Mouse (Mus musculus) midbrain, embryonic 16.5 days (tissue): ENCODE data around the gene B4galnt1. TPM values are rescaled to one million over a fixed set of nuclear protein-coding genes. Genes with fewer than 3 reads are reported as not detected.

ENCODE experiments used
- ATAC-seq: fragments of 200-750 bp; cut with Nextera tagmentation; 2 replicates; pipeline ENCODE4 v1.8.0; 2017; ENCODE audit warnings: moderate TSS enrichment
- H3K27ac ChIP-seq: fragments of 300-500 bp; sonication (generic); 2 replicates; pipeline ENCODE4 v1.5.1; 2014; ENCODE audit warnings: mild to moderate bottlenecking, low read length, mixed read lengths
- H3K27me3 ChIP-seq: fragments of 300-500 bp; sonication (generic); 2 replicates; pipeline ENCODE4 v1.6.1; 2014; ENCODE audit warnings: low read depth, low read length, mixed read lengths; ENCODE audit not compliant: control insufficient read depth, insufficient read depth
- H3K36me3 ChIP-seq: fragments of 300-500 bp; sonication (generic); 2 replicates; pipeline ENCODE4 v1.6.1; 2014; ENCODE audit warnings: mild to moderate bottlenecking, low read length, moderate library complexity, mixed read lengths; ENCODE audit not compliant: control insufficient read depth, insufficient read depth
- H3K4me1 ChIP-seq: fragments of 300-500 bp; sonication (generic); 2 replicates; pipeline ENCODE4 v1.6.1; 2014; ENCODE audit warnings: mild to moderate bottlenecking, low read length, mixed read lengths; ENCODE audit not compliant: control insufficient read depth, insufficient read depth
- H3K4me2 ChIP-seq: fragments of 300-500 bp; sonication (generic); 2 replicates; pipeline ENCODE4 v1.6.1; 2014; ENCODE audit warnings: mild to moderate bottlenecking, low read length, mixed read lengths
- H3K4me3 ChIP-seq: fragments of 300-500 bp; sonication (generic); 2 replicates; pipeline ENCODE4 v1.5.1; 2014; ENCODE audit warnings: low read depth, mild to moderate bottlenecking, low read length, moderate library complexity, mixed read lengths
- H3K9ac ChIP-seq: fragments of 300-500 bp; sonication (generic); 2 replicates; pipeline ENCODE4 v1.6.1; 2014; ENCODE audit warnings: low read depth, low read length, mixed read lengths
- H3K9me3 ChIP-seq: fragments of 300-500 bp; sonication (generic); replicated peaks from 2 replicates; pipeline ENCODE4 v1.6.1; 2014; ENCODE audit warnings: mild to moderate bottlenecking, low read length, mixed read lengths; ENCODE audit not compliant: control insufficient read depth, poor library complexity, severe bottlenecking
- WGBS: fragments of 180-500 bp; shearing (Covaris S2); extraction: QIAGEN DNeasy Blood & Tissue Kit; methylation state at CpG from one replicate; pipeline ENCODE4 v1.1.7; 2014; 5-methylcytosine and 5-hydroxymethylcytosine counted together
- polyA plus RNA-seq: library from polyadenylated mRNA; unstranded; fragments of >200 nt; fragmentation: Nextera tagmentation; extraction: Ambion mirVana; gene quantifications from 2 replicates; pipeline ENCODE4 v1.2.1, GENCODE M21; 2015

The B4galnt1 gene
- polyA plus RNA-seq, 1 experiment from 2014 or later: 71.7 TPM

DNA sequence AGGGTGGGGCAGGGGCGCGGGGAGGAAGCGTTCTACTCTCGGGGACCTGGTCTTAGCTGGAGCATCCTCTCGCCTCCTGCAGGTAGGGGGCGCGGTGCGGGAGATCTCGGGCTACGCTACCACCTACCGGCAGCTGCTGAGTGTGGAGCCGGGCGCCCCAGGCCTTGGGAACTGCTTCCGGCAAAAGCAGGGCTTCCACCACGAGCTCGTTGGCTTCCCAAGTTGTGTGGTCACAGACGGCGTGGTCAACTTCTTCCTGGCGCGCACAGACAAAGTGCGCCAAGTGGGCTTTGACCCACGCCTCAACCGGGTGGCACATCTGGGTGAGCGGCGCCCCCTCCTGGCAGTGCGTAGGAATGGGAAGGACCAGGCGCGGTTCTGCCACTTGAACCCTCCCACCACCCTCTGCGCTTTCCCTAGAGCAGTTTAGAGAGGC, 5.8 kb downstream of the B4galnt1 start:
- Histone ChIP-seq H3K4me1 (peaks cover 21% of the 10 kb centered on the region), H3K4me3 (peak overlapping the region; percentile 9), H3K36me3 (peaks cover 10% of the 10 kb centered on the region; the same call in 1 of the 2 replicates), H3K27ac (no peak overlapping the region), H3K27me3 (peaks cover 17% of the 10 kb centered on the region), H3K4me2 (peak overlapping the region; percentile 39), H3K9ac (no peak overlapping the region), H3K9me3 (no peaks in the 10 kb centered on the region)
- 2% methylated on average over 29 of the region's 29 CpGs for whole genome bisulfite sequencing
- ATAC-seq: 0 out of 2 replicates have a peak, but pooled peaks have one; percentile 19

DNA sequence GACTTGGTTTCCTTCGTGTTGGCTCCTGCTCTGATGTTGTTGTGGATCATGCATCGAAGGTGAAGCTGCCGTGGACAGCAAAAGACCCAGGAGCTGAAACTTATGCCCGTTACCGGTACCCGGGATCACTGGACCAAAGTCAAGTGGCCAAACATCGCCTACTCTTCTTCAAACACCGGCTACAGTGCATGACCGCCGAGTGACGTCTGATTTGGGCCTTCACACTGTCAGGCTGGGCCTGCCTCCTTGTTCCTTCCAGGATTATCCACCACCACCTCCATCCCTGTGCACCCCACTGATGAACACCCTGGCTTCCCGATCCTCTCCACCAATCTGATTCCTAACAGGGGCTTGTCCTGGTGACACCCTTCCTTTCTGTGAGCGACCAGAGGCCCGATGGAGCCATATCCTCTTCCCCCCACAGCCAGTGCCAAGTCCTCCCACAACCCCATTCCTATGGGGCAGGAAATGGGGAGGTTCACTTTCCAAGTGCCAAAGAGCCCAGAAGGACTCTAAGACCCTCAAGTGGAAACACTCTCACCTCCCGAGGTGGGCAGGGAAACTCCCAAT, 6.7 kb downstream of the B4galnt1 start:
- Histone ChIP-seq H3K27ac (no peak overlapping the region), H3K4me3 (no peak overlapping the region), H3K9ac (no peak overlapping the region), H3K9me3 (no peaks in the 10 kb centered on the region), H3K4me2 (no peak overlapping the region), H3K36me3 (peaks cover 10% of the 10 kb centered on the region; the same call in 1 of the 2 replicates), H3K27me3 (peaks cover 25% of the 10 kb centered on the region), H3K4me1 (peaks cover 21% of the 10 kb centered on the region)
- ATAC-seq: no peak
- 88% methylated on average over 15 of the region's 15 CpGs for WGBS

DNA sequence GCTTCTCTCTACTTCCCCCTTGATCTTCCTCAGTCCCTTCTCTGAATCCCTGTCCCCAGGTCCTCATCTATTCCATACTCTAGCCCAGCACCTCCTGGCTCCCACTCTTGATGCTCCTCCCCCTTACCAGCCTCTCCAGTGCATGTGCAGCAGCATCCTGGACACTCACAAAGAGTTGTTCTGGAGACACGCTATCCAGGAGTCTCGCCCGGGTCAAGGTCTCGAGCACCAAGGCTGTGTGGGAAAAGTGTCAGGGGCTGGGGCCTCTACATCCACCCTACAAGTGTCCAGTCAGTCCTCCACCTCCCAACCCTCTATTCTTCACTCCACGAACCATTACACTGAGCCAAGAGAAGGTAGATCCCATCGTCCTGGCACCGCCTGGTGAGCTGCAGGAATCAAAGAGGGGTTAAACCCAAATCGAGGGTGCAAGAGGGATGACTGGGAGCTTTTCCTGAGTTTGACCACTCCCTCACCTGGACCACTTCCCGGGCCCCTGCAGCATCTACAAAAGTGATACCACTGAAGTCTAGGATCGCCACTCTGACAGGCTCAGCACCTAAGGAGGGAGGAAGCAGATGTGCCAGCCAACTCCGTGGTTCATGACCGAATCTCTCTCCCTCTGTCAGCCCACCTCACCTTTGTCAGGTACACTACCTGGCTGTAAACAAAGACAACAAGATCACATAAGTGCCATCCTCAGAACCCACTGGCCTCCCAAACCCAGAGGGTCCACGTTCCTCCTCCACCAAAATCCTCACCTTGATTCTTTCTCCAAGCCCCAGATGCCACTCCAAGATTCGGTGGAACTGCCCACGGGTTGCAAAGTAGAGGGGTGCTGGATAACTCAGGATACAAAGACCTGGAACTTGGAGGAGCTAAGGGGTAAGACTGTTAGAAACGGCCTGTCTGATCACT, 8.4 kb downstream of the B4galnt1 start:
- no peak overlapping the region for H3K4me2 ChIP-seq
- H3K27me3 ChIP-seq: peaks cover 37% of the 10 kb centered on the region
- H3K4me1 ChIP-seq: peaks cover 15% of the 10 kb centered on the region
- peaks cover 10% of the 10 kb centered on the region; the same call in 1 of the 2 replicates for H3K36me3 ChIP-seq
- H3K4me3 ChIP-seq: no peak overlapping the region
- no peak overlapping the region for H3K27ac ChIP-seq
- no peaks in the 10 kb centered on the region for H3K9me3 ChIP-seq
- no peak overlapping the region for H3K9ac ChIP-seq
- 87% methylated on average over 16 of the region's 16 CpGs for WGBS
- no peak for ATAC-seq

DNA sequence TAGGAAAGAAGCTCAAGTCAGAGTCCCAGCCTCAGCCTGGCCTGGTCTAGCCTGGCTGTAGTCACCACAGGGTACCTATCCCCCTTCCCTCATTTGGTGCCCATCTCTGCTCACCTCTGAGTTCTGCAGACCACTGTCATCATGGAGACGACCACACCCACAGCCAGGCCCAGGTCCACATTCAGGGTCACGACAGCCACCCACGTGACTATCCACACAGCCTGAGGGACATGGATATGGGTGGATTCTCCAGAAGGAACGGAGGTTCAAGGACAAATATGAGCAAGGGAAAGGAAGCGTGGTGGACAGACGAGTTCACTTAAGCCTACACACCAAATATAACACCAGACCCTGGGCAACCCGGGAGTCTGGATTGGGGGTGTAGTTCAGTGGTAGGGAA, 9.1 kb downstream of the B4galnt1 start:
- no peak overlapping the region for H3K9ac ChIP-seq
- 91% methylated on average over 7 of the region's 7 CpGs for WGBS
- peaks cover 10% of the 10 kb centered on the region; the same call in 1 of the 2 replicates for H3K36me3 ChIP-seq
- H3K9me3 ChIP-seq: no peaks in the 10 kb centered on the region
- no peak overlapping the region for H3K27ac ChIP-seq
- peaks cover 37% of the 10 kb centered on the region for H3K27me3 ChIP-seq
- H3K4me3 ChIP-seq: no peak overlapping the region
- peaks cover 15% of the 10 kb centered on the region for H3K4me1 ChIP-seq
- no peak for ATAC-seq
- no peak overlapping the region for H3K4me2 ChIP-seq

DNA sequence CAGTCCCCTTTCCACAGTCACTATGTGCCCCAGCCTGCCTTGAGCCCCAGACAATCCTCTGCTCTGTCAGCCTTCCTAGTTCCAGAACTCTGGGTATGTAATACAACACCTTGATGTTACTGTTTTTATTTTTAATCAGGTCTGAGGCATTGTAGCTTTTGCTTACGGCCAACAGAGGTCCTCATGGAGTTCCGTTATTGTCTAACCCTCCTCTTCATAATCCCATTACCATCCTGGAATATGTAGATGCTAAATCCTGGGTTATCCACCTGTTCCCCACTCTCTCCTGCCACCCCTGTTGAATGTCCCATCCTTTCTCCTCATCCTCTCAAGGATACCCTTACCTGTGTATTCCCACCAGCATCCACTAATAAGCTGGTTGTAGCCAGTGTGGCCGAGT, 11.2 kb downstream of the B4galnt1 start:
- H3K9me3 ChIP-seq: no peaks in the 10 kb centered on the region
- peaks cover 11% of the 10 kb centered on the region for H3K4me1 ChIP-seq
- H3K27me3 ChIP-seq: peaks cover 42% of the 10 kb centered on the region
- H3K36me3 ChIP-seq: peaks cover 10% of the 10 kb centered on the region; the same call in 1 of the 2 replicates
- no peak overlapping the region for H3K27ac ChIP-seq
- no peak overlapping the region for H3K4me3 ChIP-seq
- ATAC-seq: no peak
- H3K4me2 ChIP-seq: no peak overlapping the region
- H3K9ac ChIP-seq: no peak overlapping the region
- 44% methylated on average over 3 of the region's 3 CpGs for WGBS

DNA sequence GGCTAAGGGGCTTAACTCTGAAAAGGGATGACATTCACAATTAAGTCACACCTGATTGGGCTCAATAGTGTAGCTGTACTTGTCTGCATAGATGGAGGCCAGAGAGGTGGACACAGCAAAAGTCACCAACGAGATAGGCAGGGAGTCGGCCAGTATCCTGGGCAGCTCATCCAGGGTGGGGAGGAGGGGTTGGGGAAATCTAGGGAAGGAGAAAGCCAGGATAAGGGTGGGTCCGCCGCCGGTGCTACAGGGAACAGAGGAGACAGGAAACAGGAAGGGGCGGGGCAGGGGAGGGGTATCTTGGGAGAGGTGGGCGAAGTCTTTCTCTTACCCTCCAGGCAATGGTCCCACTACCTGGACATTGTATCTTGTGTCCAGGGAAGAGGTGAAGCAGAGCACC, 11.7 kb downstream of the B4galnt1 start:
- Histone ChIP-seq H3K27ac (no peak overlapping the region), H3K4me2 (no peak overlapping the region), H3K27me3 (peaks cover 41% of the 10 kb centered on the region), H3K4me3 (no peak overlapping the region), H3K9ac (no peak overlapping the region), H3K9me3 (no peaks in the 10 kb centered on the region), H3K36me3 (peaks cover 6% of the 10 kb centered on the region; the same call in 1 of the 2 replicates), H3K4me1 (peaks cover 11% of the 10 kb centered on the region)
- WGBS: 11% methylated on average over 7 of the region's 7 CpGs
- no peak for ATAC-seq

DNA sequence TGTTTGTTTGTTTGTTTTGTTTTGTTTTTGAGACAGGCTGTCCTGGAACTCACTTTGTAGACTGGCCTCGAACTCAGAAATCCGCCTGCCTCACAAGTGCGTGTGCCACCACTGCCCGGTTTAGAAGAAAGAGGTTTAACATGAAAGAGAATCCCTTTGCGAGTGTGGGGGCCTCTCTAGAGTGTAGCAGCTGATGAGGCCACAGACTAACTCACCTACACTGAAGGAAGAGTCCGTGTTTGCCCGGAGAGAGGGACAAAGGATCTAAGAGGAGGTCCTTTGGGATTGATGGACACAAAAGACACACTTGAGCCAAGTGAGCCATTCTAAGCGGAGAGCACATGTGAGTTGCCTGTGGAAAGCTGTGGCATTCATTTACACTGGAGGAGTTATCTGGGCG, 12.2 kb downstream of the B4galnt1 start:
- WGBS: 15% methylated on average over 9 of the region's 9 CpGs
- H3K27ac ChIP-seq: no peak overlapping the region
- peak overlapping the region; percentile 45; the same call in 1 of the 2 replicates for H3K4me2 ChIP-seq
- H3K9me3 ChIP-seq: no peaks in the 10 kb centered on the region
- H3K4me1 ChIP-seq: peaks cover 11% of the 10 kb centered on the region
- H3K9ac ChIP-seq: no peak overlapping the region
- H3K4me3 ChIP-seq: no peak overlapping the region
- peaks cover 2% of the 10 kb centered on the region; the same call in 1 of the 2 replicates for H3K36me3 ChIP-seq
- ATAC-seq: no peak
- H3K27me3 ChIP-seq: peaks cover 37% of the 10 kb centered on the region

DNA sequence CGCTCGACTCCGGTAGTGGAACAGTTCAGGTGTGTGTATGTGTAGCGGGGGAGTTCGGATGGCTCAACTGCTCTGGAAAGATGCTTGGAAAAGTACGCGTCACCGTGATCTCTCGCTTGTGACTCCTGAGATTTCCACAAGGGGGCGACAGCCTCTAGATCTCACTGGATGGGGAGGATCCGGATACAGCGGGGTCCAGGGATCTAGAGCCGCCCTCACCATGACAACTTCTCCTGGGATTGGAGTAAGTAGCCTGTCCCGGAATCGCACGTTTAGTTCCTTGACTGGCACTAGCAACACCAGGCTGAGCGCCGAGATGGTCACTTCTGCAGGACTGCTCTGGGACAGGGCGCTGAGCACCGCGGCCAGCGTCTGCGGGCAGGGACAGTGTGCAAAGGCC, 12.7 kb downstream of the B4galnt1 start:
- no peaks in the 10 kb centered on the region; the same call in 1 of the 2 replicates for H3K36me3 ChIP-seq
- WGBS: under 1% methylated on average over 23 of the region's 23 CpGs

More for the DNA sequence above, 12.7 kb downstream of the B4galnt1 start:
- Histone ChIP-seq H3K4me2 (peak overlapping the region; percentile 45), H3K4me1 (peaks cover 11% of the 10 kb centered on the region), H3K4me3 (peak overlapping the region; percentile 16), H3K27ac (no peak overlapping the region), H3K9me3 (no peaks in the 10 kb centered on the region), H3K27me3 (peaks cover 37% of the 10 kb centered on the region), H3K9ac (0 out of 2 replicates have a peak overlapping the region, but pooled peaks have one; percentile 32)
- peak; percentile 55; the same call in 1 of the 2 replicates for ATAC-seq
